Mouse (Mus musculus) liver, adult 2 months (tissue): ENCODE data around the gene Rffl.

ENCODE experiments used
- CTCF ChIP-seq: fragments of 200-500 bp; IDR thresholded peaks from 2 replicates; pipeline ENCODE4 v1.5.1; 2011; ENCODE audit warnings: low read depth, low read length, control low read depth
- POLR2A ChIP-seq: fragments of 200-500 bp; IDR thresholded peaks from 2 replicates; pipeline ENCODE4 v1.6.1; 2011; ENCODE audit warnings: low read length, control low read depth; ENCODE audit not compliant: insufficient read depth; ENCODE audit errors: extremely low read depth

- TF ChIP-seq CTCF, result no peak
- no peak for TF ChIP-seq POLR2A
Observed at GRCm38 (mm10) chr11:82883180-82883579, 12.2 kb upstream of the Rffl start.
